Mouse (Mus musculus): Measurements from ENCODE around the gene Asb6. TPM values are rescaled to one million over a fixed set of nuclear protein-coding genes. Genes with fewer than 3 reads are reported as not detected.

Asb6 gene
- polyA plus RNA-seq, 1 experiment from 2014 or later = 13.0 TPM

GRCm38 (mm10) chr2:30827749-30828475, 2.2 kb downstream of the Asb6 start:
- under 1% methylated on average over 63 of the region's 63 CpGs for WGBS
- Histone ChIP-seq H3K36me3 (ENCODE audit: control insufficient read depth, insufficient read depth) (peaks cover 36% of the 10 kb centered on the region), H3K4me3 (ENCODE audit: low read depth, low read length) (peak overlapping the region; percentile 98), H3K27ac (ENCODE audit: low read depth, low read length) (peak overlapping the region; percentile 54), H3K27me3 (replicated peaks; ENCODE audit: control insufficient read depth, insufficient read depth, low read length) (no peaks in the 10 kb centered on the region), H3K4me2 (replicated peaks; ENCODE audit: low read depth) (peak overlapping the region; percentile 96), H3K9ac (ENCODE audit: low read depth, low read length) (peak overlapping the region; percentile 78), H3K9me3 (ENCODE audit: control insufficient read depth) (no peaks in the 10 kb centered on the region), H3K4me1 (replicated peaks; ENCODE audit: control insufficient read depth, insufficient read depth, low read length) (0 out of 2 replicates have a peak, but pooled peaks cover 5% of the 10 kb centered on the region)
- TF ChIP-seq CTCF (IDR thresholded peaks at IDR 0.05; ENCODE audit: low read depth) = peak; percentile 98
- peak; percentile 89 for ATAC-seq

DNA sequence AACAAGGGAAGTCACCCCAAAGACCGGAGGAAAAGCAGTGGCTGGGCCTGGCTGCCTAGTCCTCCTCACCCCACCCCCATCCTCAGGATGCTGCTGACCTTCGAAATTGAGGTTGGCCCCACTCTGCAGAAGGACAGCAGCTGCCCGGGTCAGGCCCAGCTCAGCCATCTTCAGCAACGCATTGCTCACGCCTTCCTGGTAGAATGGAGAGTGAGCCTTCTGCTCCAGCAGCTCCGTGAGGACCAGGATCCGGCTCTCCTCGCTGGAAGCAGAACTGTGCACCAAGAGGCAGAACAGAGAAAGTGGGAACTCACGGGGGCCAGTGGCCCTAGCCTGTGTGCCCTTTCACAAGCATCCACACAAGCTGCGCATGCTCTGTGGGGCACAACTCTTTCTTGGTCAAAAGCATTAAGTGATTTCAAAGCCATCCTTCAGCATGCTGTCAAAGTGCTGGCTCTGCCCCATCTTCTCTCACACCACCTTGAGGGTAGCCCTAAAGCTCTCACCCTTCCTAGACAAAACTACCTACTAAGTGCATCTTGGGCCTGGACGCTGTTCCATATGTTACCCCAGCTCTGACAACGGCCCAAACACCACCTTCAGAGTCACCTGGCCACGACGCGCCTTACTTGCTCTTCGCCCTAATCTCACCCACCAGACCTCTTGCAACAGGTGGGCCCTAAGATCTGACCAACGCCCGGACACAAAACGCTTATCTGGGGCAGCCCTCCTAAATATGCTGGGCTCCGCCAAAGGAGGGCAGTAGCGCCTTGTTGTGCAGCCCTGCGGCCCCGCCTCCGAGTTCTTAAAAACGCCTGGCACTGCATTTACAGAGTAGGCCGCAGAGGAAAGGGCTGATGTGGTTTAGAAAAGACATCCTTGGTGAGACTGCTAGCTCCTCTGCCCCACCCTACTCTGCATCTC, 3.0 kb downstream of the Asb6 start:
- Histone ChIP-seq H3K9me3 (ENCODE audit: control insufficient read depth) (no peaks in the 10 kb centered on the region), H3K4me2 (replicated peaks; ENCODE audit: low read depth) (peak overlapping the region; percentile 96), H3K4me3 (ENCODE audit: low read depth, low read length) (peak overlapping the region; percentile 98), H3K27me3 (replicated peaks; ENCODE audit: control insufficient read depth, insufficient read depth, low read length) (no peaks in the 10 kb centered on the region), H3K36me3 (ENCODE audit: control insufficient read depth, insufficient read depth) (peaks cover 45% of the 10 kb centered on the region), H3K9ac (ENCODE audit: low read depth, low read length) (peak overlapping the region; percentile 78), H3K27ac (ENCODE audit: low read depth, low read length) (peak overlapping the region; percentile 54), H3K4me1 (replicated peaks; ENCODE audit: control insufficient read depth, insufficient read depth, low read length) (0 out of 2 replicates have a peak, but pooled peaks cover 5% of the 10 kb centered on the region)
- no peak for ATAC-seq
- 30% methylated on average over 26 of the region's 26 CpGs for WGBS
- peak; percentile 55 for TF ChIP-seq CTCF (IDR thresholded peaks at IDR 0.05; ENCODE audit: low read depth)

GRCm38 (mm10) chr2:30823385-30824153, 6.6 kb downstream of the Asb6 start:
- Histone ChIP-seq H3K27ac (ENCODE audit: low read depth, low read length) (peak overlapping the region; percentile 15; the same call in 1 of the 2 replicates), H3K4me2 (replicated peaks; ENCODE audit: low read depth) (no peak overlapping the region), H3K27me3 (replicated peaks; ENCODE audit: control insufficient read depth, insufficient read depth, low read length) (no peaks in the 10 kb centered on the region), H3K36me3 (ENCODE audit: control insufficient read depth, insufficient read depth) (peaks cover 68% of the 10 kb centered on the region), H3K4me3 (ENCODE audit: low read depth, low read length) (no peak overlapping the region), H3K9ac (ENCODE audit: low read depth, low read length) (no peak overlapping the region), H3K4me1 (replicated peaks; ENCODE audit: control insufficient read depth, insufficient read depth, low read length) (0 out of 2 replicates have a peak, but pooled peaks cover 5% of the 10 kb centered on the region), H3K9me3 (ENCODE audit: control insufficient read depth) (no peaks in the 10 kb centered on the region)
- 70% methylated on average over 13 of the region's 13 CpGs for WGBS
- no peak for TF ChIP-seq CTCF (IDR thresholded peaks at IDR 0.05; ENCODE audit: low read depth)
- ATAC-seq = peak; percentile 14; the same call in 1 of the 2 replicates

- Histone ChIP-seq H3K36me3 (ENCODE audit: control insufficient read depth, insufficient read depth) (peaks cover 75% of the 10 kb centered on the region), H3K9me3 (ENCODE audit: control insufficient read depth) (no peaks in the 10 kb centered on the region), H3K9ac (ENCODE audit: low read depth, low read length) (no peak overlapping the region), H3K4me3 (ENCODE audit: low read depth, low read length) (no peak overlapping the region), H3K27me3 (replicated peaks; ENCODE audit: control insufficient read depth, insufficient read depth, low read length) (no peaks in the 10 kb centered on the region), H3K4me1 (replicated peaks; ENCODE audit: control insufficient read depth, insufficient read depth, low read length) (0 out of 2 replicates have a peak, but pooled peaks cover 3% of the 10 kb centered on the region), H3K4me2 (replicated peaks; ENCODE audit: low read depth) (no peak overlapping the region), H3K27ac (ENCODE audit: low read depth, low read length) (no peak overlapping the region; the same call in 1 of the 2 replicates)
- WGBS = 89% methylated on average over 8 of the region's 8 CpGs
- no peak for TF ChIP-seq CTCF (IDR thresholded peaks at IDR 0.05; ENCODE audit: low read depth)
- ATAC-seq = no peak
Observed at GRCm38 (mm10) chr2:30822460-30822859, 7.7 kb downstream of the Asb6 start.

GRCm38 (mm10) chr2:30821073-30821472, 9.1 kb downstream of the Asb6 start:
- 94% methylated on average over 3 of the region's 3 CpGs for WGBS
- ATAC-seq = no peak
- peak; percentile 54 for TF ChIP-seq CTCF (IDR thresholded peaks at IDR 0.05; ENCODE audit: low read depth)

More at GRCm38 (mm10) chr2:30821073-30821472, 9.1 kb downstream of the Asb6 start:
- H3K36me3 ChIP-seq (ENCODE audit: control insufficient read depth, insufficient read depth) = peaks cover 78% of the 10 kb centered on the region
- no peaks in the 10 kb centered on the region for H3K27me3 ChIP-seq (replicated peaks; ENCODE audit: control insufficient read depth, insufficient read depth, low read length)
- H3K4me3 ChIP-seq (ENCODE audit: low read depth, low read length) = no peak overlapping the region
- H3K4me2 ChIP-seq (replicated peaks; ENCODE audit: low read depth) = no peak overlapping the region
- no peak overlapping the region for H3K27ac ChIP-seq (ENCODE audit: low read depth, low read length)
- no peaks in the 10 kb centered on the region for H3K4me1 ChIP-seq (replicated peaks; ENCODE audit: control insufficient read depth, insufficient read depth, low read length)
- no peaks in the 10 kb centered on the region for H3K9me3 ChIP-seq (ENCODE audit: control insufficient read depth)
- no peak overlapping the region for H3K9ac ChIP-seq (ENCODE audit: low read depth, low read length)

All from intestine, postnatal 0 days (tissue).